Mouse (Mus musculus): ENCODE results near the gene Btnl9.
A peak's percentile ranks its signal among the peaks of the same experiment; 100 is the strongest.
"Not testable (repeated sequence)": the region's sequence is repeated elsewhere in the genome, so short reads cannot be mapped to it uniquely, and the experiment has no call there.

The Btnl9 gene

GRCm38 (mm10) chr11:49176047-49176779 lies 10.7 kb downstream of the Btnl9 start:
- not testable (repeated sequence) for DNase-seq (ENCODE audit: low spot score)

- DNase-seq (ENCODE audit: low spot score): no peak
Measured at GRCm38 (mm10) chr11:49175345-49175744, 11.6 kb downstream of the Btnl9 start.

DNA sequence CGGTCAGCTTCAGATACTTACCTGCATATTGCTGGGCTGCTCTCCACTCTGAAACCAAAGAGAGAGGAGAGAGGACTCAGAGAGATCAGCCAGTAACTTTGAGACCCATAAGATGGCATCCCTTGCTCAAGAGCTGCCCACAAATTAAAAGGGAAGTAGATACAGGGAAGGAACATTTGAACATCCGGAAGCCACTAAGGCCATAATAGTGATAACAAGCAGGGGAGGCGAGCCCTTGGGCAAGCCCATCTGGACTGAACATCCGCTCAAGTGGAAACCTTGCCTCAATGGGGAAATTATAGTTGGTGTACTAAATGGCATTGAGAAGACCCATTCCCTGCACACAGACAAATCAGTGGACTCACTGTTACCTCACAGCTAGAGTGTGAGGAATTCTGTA lies 16.4 kb downstream of the Btnl9 start:
- DNase-seq (ENCODE audit: low spot score): no peak

- peak; percentile 45 for DNase-seq (ENCODE audit: low spot score)
Measured at GRCm38 (mm10) chr11:49168839-49169611, 17.9 kb downstream of the Btnl9 start.

GRCm38 (mm10) chr11:49156821-49157814 lies 29.8 kb downstream of the Btnl9 start:
- DNase-seq (ENCODE audit: low spot score): no peak

DNA sequence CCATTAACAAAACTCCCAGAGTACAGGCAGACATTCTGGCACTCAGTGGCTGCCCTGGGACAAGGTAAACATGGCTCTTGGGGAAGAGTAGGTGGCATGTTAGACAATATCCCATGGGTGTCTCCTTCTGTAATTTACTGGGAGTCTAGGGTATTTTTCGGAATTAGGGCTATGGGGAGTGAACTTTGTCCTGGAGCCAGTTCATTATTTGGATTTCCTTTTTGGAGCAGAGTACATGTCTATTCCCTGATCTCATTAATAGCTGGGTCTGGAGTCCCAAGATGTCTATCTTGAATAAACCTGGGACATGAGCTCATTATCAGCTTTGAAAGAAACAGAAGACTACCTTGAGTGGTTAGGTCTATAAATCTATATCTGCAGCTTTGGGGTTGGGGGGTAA lies 32.9 kb downstream of the Btnl9 start, which contains the start of gene Olfr1394:
Gene Olfr1394, plus strand, starts transcription at position 301 of the 400 bp plus-strand sequence.
- DNase-seq (ENCODE audit: low spot score): no peak

GRCm38 (mm10) chr11:49141974-49142373 lies 45.0 kb downstream of the Btnl9 start, which contains the start of gene Olfr1395:
Gene Olfr1395 (plus strand): TSS chr11:49142274.
- DNase-seq (ENCODE audit: low spot score): no peak

- no peak for DNase-seq (ENCODE audit: low spot score)
Measured at GRCm38 (mm10) chr11:49124169-49124568, 62.8 kb downstream of the Btnl9 start.

- DNase-seq (ENCODE audit: low spot score): no peak
Measured at GRCm38 (mm10) chr11:49119635-49120034, 67.3 kb downstream of the Btnl9 start.
